Mouse (Mus musculus) liver, embryonic 15.5 days (tissue): Measurements from ENCODE around the gene Scnn1b. TPM values are rescaled to one million over a fixed set of nuclear protein-coding genes. Genes with fewer than 3 reads are reported as not detected.

Experiments used
- ATAC-seq: fragments of 200-750 bp; cut with Nextera tagmentation; 2 replicates; pipeline ENCODE4 v1.8.0; 2017; ENCODE audit warnings: moderate number of reproducible peaks, mild to moderate bottlenecking, moderate library complexity; ENCODE audit not compliant: insufficient read depth
- H3K27ac ChIP-seq: fragments of 300-500 bp; sonication (generic); replicated peaks from 2 replicates; pipeline ENCODE4 v1.5.1; 2015; ENCODE audit warnings: mild to moderate bottlenecking, inconsistent platforms
- H3K27me3 ChIP-seq: fragments of 300-500 bp; sonication (generic); 2 replicates; pipeline ENCODE4 v1.6.1; 2015; ENCODE audit warnings: mild to moderate bottlenecking, inconsistent platforms
- H3K36me3 ChIP-seq: fragments of 300-500 bp; sonication (generic); replicated peaks from 2 replicates; pipeline ENCODE4 v1.6.1; 2015; ENCODE audit warnings: moderate library complexity, mild to moderate bottlenecking, inconsistent platforms
- H3K4me1 ChIP-seq: fragments of 300-500 bp; sonication (generic); replicated peaks from 2 replicates; pipeline ENCODE4 v1.6.1; 2015; ENCODE audit warnings: inconsistent platforms
- H3K4me2 ChIP-seq: fragments of 300-500 bp; sonication (generic); 2 replicates; pipeline ENCODE4 v1.6.1; 2015; ENCODE audit warnings: moderate library complexity, mild to moderate bottlenecking, inconsistent platforms
- H3K4me3 ChIP-seq: fragments of 300-500 bp; sonication (generic); replicated peaks from 2 replicates; pipeline ENCODE4 v1.5.1; 2015; ENCODE audit warnings: mild to moderate bottlenecking, inconsistent platforms
- H3K9ac ChIP-seq: fragments of 300-500 bp; sonication (generic); 2 replicates; pipeline ENCODE4 v1.6.1; 2015; ENCODE audit warnings: moderate library complexity, mild to moderate bottlenecking, inconsistent platforms
- H3K9me3 ChIP-seq: fragments of 300-500 bp; sonication (generic); replicated peaks from 2 replicates; pipeline ENCODE4 v1.6.1; 2016; ENCODE audit warnings: inconsistent platforms
- WGBS: fragments of 180-500 bp; shearing (Covaris S2); methylation state at CpG from one replicate; pipeline ENCODE4 v1.1.7; 2015; ENCODE audit warnings: mixed read lengths; ENCODE audit not compliant: insufficient replicate concordance; 5-methylcytosine and 5-hydroxymethylcytosine counted together
- polyA plus RNA-seq: library from polyadenylated mRNA; unstranded; fragments of >200 nt; fragmentation: Nextera tagmentation; extraction: Ambion mirVana; gene quantifications from 2 replicates; pipeline ENCODE4 v1.2.1, GENCODE M21; 2015

The Scnn1b gene
- polyA plus RNA-seq, 1 experiment from 2014 or later, result not detected

DNA sequence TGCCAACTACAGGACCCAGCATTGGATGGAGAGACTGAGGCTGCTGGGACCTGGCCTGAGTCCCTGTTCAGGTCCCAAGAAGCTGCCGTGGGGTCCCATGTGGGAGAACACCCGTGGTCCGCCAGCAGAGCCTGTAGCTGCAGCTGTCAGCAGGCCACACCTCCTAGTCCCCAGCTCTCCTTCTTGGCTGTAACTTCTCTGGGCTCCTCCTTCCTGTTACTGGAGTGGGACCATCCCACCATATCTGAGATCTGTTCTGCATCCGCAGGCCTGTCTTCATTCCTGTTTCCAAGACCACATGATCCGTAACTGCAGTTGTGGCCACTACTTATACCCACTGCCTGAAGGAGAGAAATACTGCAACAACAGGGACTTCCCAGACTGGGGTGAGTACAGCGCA lies 49.1 kb downstream of the Scnn1b start:
- Histone ChIP-seq H3K27ac (no peak overlapping the region), H3K4me1 (no peaks in the 10 kb centered on the region), H3K9ac (no peak overlapping the region), H3K27me3 (no peaks in the 10 kb centered on the region), H3K4me3 (no peak overlapping the region), H3K9me3 (no peaks in the 10 kb centered on the region), H3K36me3 (no peaks in the 10 kb centered on the region), H3K4me2 (no peak overlapping the region)
- 64% methylated on average over 6 of the region's 6 CpGs for WGBS
- ATAC-seq, result no peak

GRCm38 (mm10) chr7:121924361-121924760 lies 59.5 kb downstream of the Scnn1b start:
- Histone ChIP-seq H3K36me3 (peaks cover 16% of the 10 kb centered on the region; the same call in 1 of the 2 replicates), H3K27me3 (no peaks in the 10 kb centered on the region), H3K27ac (no peak overlapping the region), H3K4me3 (no peak overlapping the region), H3K9me3 (no peaks in the 10 kb centered on the region), H3K4me2 (no peak overlapping the region), H3K4me1 (no peaks in the 10 kb centered on the region), H3K9ac (no peak overlapping the region)
- 85% methylated on average over 7 of the region's 7 CpGs for WGBS
- ATAC-seq, result no peak

DNA sequence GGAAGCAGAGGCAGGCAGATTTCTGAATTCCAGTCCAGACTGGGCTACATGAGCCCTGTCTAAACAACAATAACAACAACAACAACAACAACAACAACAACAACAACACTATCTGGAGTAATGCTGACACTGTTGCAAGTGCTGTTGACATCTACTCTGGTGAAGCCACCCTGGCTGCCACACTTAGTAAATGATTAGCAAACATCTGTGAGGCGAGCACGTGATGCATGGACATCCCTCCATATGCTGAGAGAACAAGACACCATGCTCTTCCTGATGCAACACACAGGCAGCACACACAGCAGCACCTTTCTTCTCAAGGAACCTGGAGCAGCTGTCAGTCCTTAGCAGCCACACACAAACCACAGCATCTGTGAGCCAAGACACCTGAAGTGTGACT lies 63.0 kb downstream of the Scnn1b start:
- Histone ChIP-seq H3K9ac (no peak overlapping the region), H3K4me3 (no peak overlapping the region), H3K4me2 (no peak overlapping the region), H3K27ac (no peak overlapping the region), H3K9me3 (no peaks in the 10 kb centered on the region), H3K27me3 (no peaks in the 10 kb centered on the region), H3K4me1 (no peaks in the 10 kb centered on the region), H3K36me3 (peaks cover 20% of the 10 kb centered on the region; the same call in 1 of the 2 replicates)
- WGBS, result 65% methylated on average over 2 of the region's 2 CpGs
- no peak for ATAC-seq

DNA sequence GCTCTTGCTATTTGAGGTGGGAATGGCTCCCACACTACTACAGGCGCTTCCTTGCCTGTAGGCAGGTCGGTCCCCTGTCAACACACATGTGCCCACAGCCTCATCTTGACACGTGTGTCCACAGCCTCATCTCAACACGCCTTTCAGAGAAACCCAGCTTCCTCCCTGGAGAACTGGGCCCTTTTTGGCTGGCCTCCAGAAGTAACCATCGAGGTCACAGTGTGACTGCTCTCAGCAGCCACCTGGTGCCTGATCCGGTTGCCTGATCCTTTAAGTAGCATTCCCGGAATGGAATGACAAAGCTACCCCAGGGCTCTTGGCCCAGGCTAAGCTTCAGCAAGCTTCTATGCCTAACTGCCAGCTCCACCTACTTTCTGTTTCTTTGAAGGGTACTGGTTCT lies 66.4 kb downstream of the Scnn1b start:
- Histone ChIP-seq H3K4me1 (no peaks in the 10 kb centered on the region), H3K27me3 (no peaks in the 10 kb centered on the region), H3K9ac (no peak overlapping the region), H3K27ac (no peak overlapping the region), H3K4me3 (no peak overlapping the region), H3K4me2 (no peak overlapping the region), H3K9me3 (no peaks in the 10 kb centered on the region), H3K36me3 (peaks cover 15% of the 10 kb centered on the region; the same call in 1 of the 2 replicates)
- ATAC-seq, result no peak
- 63% methylated on average over 7 of the region's 7 CpGs for WGBS

DNA sequence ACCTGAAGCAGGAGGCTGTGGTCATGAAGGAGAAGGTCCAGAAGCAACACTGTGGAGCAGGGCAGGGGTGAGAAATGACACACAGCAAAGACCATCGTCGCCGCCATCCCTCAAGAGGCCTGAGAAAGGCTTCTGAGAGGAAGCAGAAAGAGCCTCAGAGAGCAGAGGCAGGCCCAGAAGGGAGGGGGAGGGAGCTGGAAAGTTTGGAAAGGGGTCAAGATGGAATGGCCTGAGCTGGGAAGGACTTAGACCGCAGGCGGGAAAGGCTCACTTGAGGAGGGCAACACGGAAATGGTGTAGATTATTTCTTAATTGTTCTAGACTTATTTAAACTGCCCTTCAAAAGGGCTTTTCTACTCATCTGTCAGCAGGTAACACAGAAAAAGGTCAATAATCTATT lies 68.8 kb downstream of the Scnn1b start:
- Histone ChIP-seq H3K9me3 (no peaks in the 10 kb centered on the region), H3K4me2 (no peak overlapping the region), H3K4me1 (no peaks in the 10 kb centered on the region), H3K27ac (no peak overlapping the region), H3K27me3 (no peaks in the 10 kb centered on the region), H3K36me3 (peaks cover 12% of the 10 kb centered on the region; the same call in 1 of the 2 replicates), H3K9ac (no peak overlapping the region), H3K4me3 (no peak overlapping the region)
- ATAC-seq, result no peak
- 75% methylated on average over 6 of the region's 6 CpGs for whole genome bisulfite sequencing

DNA sequence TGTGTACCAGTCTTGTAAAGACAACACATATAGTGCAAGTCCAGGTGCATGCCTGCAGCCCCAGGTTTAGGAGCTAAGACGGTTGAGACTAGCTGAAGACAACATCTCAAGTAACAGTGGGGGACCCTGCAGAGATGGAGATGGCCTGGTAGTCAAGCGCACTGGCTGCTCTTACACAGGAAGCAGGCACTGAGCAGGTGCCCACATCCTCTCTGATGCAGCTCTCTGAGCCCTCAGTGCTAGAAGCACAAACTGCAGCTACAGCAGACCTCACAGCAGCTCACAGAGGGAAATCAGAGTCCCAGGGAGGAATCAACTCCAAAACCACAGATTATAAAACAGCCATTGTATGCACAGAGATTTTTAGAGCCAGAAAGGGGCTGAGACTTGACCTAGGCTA lies 69.5 kb downstream of the Scnn1b start:
- Histone ChIP-seq H3K27ac (no peak overlapping the region), H3K9me3 (no peaks in the 10 kb centered on the region), H3K4me3 (no peak overlapping the region), H3K4me2 (no peak overlapping the region), H3K4me1 (no peaks in the 10 kb centered on the region), H3K9ac (no peak overlapping the region), H3K36me3 (0 out of 2 replicates have a peak, but pooled peaks cover 10% of the 10 kb centered on the region), H3K27me3 (no peaks in the 10 kb centered on the region)
- 61% methylated on average over 2 of the region's 2 CpGs for WGBS
- no peak for ATAC-seq

DNA sequence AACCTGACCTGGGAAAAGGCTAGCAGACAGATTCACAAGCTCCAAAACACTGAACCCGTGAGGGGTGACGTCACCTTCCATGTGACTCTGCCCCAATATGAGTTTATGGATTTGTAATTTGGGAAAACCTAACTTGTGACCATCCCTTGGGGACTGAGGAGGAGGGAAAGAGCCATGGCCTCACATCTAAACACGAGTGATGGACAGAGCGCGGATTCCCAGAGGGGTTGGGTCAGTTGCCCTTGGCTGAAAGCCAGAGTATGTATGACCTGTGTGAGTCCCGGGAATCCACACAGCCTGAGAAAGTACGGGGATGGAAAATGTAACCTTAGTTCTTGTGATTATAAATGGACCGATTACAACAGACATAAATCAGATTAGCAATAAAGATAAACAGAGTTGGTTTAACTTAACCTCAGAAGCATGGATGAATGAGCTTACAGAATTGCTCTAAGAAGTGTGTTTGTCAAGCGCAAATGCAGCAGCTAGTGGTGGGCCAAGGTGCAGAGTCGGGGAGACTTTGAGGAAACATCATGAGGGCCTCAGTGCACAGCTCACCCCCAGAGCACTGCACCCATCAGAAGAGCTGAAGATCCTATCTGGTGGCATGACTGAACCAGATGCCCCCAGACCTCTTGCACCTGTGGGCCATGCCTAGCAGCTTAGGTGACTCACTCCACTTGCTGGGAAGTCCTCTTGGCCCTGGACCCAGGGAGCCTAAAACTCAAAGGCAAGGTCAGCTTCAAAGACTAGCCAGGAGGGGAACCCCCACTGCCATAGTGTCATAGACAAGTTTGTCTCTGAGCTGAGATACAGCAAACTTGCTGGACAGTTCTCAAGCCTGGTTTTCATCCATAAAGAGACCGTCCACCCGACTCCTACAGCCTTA lies 71.3 kb downstream of the Scnn1b start:
- WGBS, result 72% methylated on average over 12 of the region's 12 CpGs
- ATAC-seq, result no peak

DNA sequence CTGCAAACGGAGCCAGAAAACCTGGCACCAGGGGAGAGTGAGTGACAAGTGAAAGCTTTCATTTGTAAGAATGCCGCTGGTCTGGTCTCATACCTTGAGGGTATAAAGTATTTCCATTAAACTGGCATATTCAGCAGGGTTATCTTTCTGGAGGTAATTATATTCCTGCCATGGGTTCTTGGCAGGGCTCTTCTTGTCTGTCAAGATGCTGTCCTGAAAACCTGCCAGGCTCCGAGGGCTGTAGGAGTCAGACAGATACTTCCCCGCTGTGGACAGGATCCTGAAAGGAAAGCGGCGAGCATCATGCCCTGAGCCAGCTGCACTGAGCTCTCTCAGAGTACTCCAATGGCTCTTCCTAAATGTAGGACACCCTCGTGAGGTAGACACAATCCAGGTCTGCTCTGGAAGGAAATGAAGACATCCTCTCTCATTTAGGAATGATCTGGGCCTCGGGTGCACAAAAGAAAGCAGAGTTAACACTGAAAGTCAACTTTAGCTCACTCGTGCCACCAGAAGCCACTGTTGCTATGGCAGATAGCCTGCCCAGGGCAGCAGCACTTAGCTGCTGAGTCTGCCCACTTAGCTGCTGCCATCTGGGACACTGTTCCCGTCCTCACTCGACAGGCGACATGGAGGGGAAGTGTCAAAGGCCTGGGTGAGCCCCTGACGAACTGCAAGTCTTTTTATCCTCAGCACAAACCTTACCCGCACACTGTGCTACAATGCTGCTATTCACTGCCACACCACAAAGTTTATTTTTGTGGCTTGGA lies 72.2 kb downstream of the Scnn1b start:
- H3K4me3 ChIP-seq, result no peak overlapping the region
- H3K4me1 ChIP-seq, result peaks cover 4% of the 10 kb centered on the region
- no peaks in the 10 kb centered on the region for H3K27me3 ChIP-seq
- no peak overlapping the region for H3K9ac ChIP-seq
- no peaks in the 10 kb centered on the region for H3K9me3 ChIP-seq
- H3K27ac ChIP-seq, result no peak overlapping the region
- WGBS, result 70% methylated on average over 14 of the region's 14 CpGs
- H3K36me3 ChIP-seq, result 0 out of 2 replicates have a peak, but pooled peaks cover 6% of the 10 kb centered on the region
- no peak for ATAC-seq
- H3K4me2 ChIP-seq, result no peak overlapping the region

More for the DNA sequence above, 71.3 kb downstream of the Scnn1b start:
- Histone ChIP-seq H3K4me2 (no peak overlapping the region), H3K27me3 (no peaks in the 10 kb centered on the region), H3K4me3 (no peak overlapping the region), H3K4me1 (peaks cover 4% of the 10 kb centered on the region), H3K27ac (no peak overlapping the region), H3K36me3 (0 out of 2 replicates have a peak, but pooled peaks cover 6% of the 10 kb centered on the region), H3K9ac (no peak overlapping the region), H3K9me3 (no peaks in the 10 kb centered on the region)

- Histone ChIP-seq H3K4me2 (no peak overlapping the region), H3K9ac (no peak overlapping the region), H3K4me1 (peaks cover 4% of the 10 kb centered on the region), H3K9me3 (no peaks in the 10 kb centered on the region), H3K4me3 (no peak overlapping the region), H3K27ac (no peak overlapping the region), H3K27me3 (no peaks in the 10 kb centered on the region), H3K36me3 (peaks cover 18% of the 10 kb centered on the region)
- WGBS, result 73% methylated on average over 8 of the region's 8 CpGs
- no peak for ATAC-seq
Measured at GRCm38 (mm10) chr7:121938124-121938891, 73.5 kb downstream of the Scnn1b start.

DNA sequence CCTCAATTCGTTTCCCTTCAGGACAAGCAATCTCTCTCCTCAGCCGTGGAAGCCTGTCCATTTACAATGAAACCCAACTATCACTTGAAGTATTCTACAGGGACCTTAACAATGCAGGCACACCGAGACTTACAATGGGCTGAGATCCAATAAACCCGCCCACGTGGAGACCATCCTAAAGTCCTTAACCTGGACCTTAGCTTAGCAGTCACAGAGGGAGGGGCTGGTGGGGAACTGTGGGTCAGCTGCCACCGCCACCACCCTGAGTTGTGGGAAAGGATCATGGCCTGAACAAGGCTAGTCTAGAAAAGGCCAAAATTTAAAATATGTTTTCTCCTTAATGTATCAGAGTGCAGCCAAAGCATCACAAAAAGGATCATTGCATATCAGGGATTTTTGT lies 74.4 kb downstream of the Scnn1b start:
- WGBS, result 68% methylated on average over 6 of the region's 6 CpGs
- H3K4me2 ChIP-seq, result no peak overlapping the region
- ATAC-seq, result no peak
- H3K27me3 ChIP-seq, result no peaks in the 10 kb centered on the region
- H3K9me3 ChIP-seq, result no peaks in the 10 kb centered on the region
- H3K9ac ChIP-seq, result no peak overlapping the region
- H3K36me3 ChIP-seq, result peaks cover 23% of the 10 kb centered on the region
- H3K27ac ChIP-seq, result no peak overlapping the region
- H3K4me3 ChIP-seq, result no peak overlapping the region
- peaks cover 4% of the 10 kb centered on the region for H3K4me1 ChIP-seq

DNA sequence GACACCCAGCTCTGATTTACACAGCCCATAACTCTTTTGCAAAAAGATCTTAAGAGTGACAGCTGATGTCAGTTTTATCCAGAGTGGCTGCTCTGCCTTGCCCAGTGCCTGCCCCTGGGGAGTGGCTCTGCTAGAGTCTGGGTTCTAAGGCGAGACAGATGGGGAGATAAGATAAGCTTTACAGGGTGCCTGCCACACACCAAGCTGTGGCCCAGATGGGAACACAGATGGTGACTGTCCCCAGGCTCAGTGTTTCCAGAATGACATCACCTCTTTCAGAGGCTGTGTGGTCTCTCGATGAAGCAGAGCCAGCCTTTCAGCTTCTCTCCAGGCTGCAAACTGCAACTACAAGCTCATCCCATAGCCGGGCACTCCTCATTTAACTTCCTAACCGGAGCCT lies 74.9 kb downstream of the Scnn1b start:
- Histone ChIP-seq H3K4me2 (no peak overlapping the region), H3K27ac (no peak overlapping the region), H3K9ac (no peak overlapping the region), H3K36me3 (peaks cover 23% of the 10 kb centered on the region), H3K4me1 (peaks cover 4% of the 10 kb centered on the region), H3K4me3 (no peak overlapping the region), H3K9me3 (no peaks in the 10 kb centered on the region), H3K27me3 (no peaks in the 10 kb centered on the region)
- 26% methylated on average over 4 of the region's 4 CpGs for WGBS
- ATAC-seq, result peak; percentile 64
